Mouse (Mus musculus) embryonic fibroblast, embryonic 13.5 days (primary cell): ENCODE data around the gene Tbc1d12.

Experiments used
- CTCF ChIP-seq: IDR thresholded peaks from 2 replicates; pipeline ENCODE4 v1.5.1; 2011; ENCODE audit warnings: mild to moderate bottlenecking, control low read depth, low read length, moderate library complexity, borderline replicate concordance; ENCODE audit not compliant: insufficient read depth
- POLR2A ChIP-seq: IDR thresholded peaks from 2 replicates; pipeline ENCODE4 v1.6.1; 2011; ENCODE audit warnings: low read depth, mild to moderate bottlenecking, control low read depth, low read length, moderate library complexity

GRCm38 (mm10) chr19:38787756-38788155 lies 48.6 kb upstream of the Tbc1d12 start:
- TF ChIP-seq CTCF (no peak), POLR2A (no peak)
